Mouse (Mus musculus) cortical plate, adult 2 months (tissue): ENCODE data around the gene Asic2.

Source experiments
- CTCF ChIP-seq: fragments of 200-500 bp; IDR thresholded peaks from 2 replicates; pipeline ENCODE4 v1.5.1; 2011; ENCODE audit warnings: mild to moderate bottlenecking, control low read depth, low read length; ENCODE audit not compliant: insufficient read depth; ENCODE audit errors: extremely low read depth
- POLR2A ChIP-seq: fragments of 200-500 bp; IDR thresholded peaks from 2 replicates; pipeline ENCODE4 v1.6.1; 2011; ENCODE audit warnings: mild to moderate bottlenecking, low read length, control low read depth; ENCODE audit not compliant: insufficient read depth; ENCODE audit errors: extremely low read depth

GRCm38 (mm10) chr11:81613869-81614620 is 354.2 kb downstream of the Asic2 start:
- TF ChIP-seq CTCF (no peak), POLR2A (no peak)
